20 mouse cellular contexts compared by ENCODE assay signal in genomic region chr4:99739836-99740235, GRCm38 (mm10). TPM values are rescaled to one million over a fixed set of nuclear protein-coding genes. Genes with fewer than 3 reads are reported as not detected.
DNase-seq lines count a peak whose midpoint lies in the region; ATAC-seq and TF ChIP-seq lines count a peak whose summit lies in the region.
"Had no signal": no experiment of that assay in that cellular context is flagged by ENCODE, and none has a peak within 500 bp of the region (broad histone marks: within the 10 kb centered on the region; RNA-seq: fewer than 3 reads in every experiment).

No protein-coding gene starts in this region.

- no peaks in the 10 kb centered on the region for H3K36me3 ChIP-seq in midbrain, embryonic 14.5 days (ENCODE audit: control insufficient read depth, insufficient read depth, low read length)
- H3K36me3 ChIP-seq in midbrain, postnatal 0 days (ENCODE audit: insufficient read depth, low read length), result no peaks in the 10 kb centered on the region
- no peaks in the 10 kb centered on the region for H3K36me3 ChIP-seq in embryonic facial prominence, embryonic 11.5 days (replicated peaks; ENCODE audit: control insufficient read depth, insufficient read depth, low read depth, low read length)
- peaks cover 3% of the 10 kb centered on the region; the same call in 1 of the 2 replicates for H3K36me3 ChIP-seq in intestine, postnatal 0 days (ENCODE audit: control insufficient read depth, insufficient read depth)
- H3K36me3 ChIP-seq: heart, embryonic 12.5 days; liver, embryonic 15.5 days; midbrain, embryonic 13.5 days had no signal

- H3K27ac ChIP-seq in midbrain, embryonic 14.5 days (replicated peaks; ENCODE audit: low read depth, low read length), result no peak overlapping the region
- no peak overlapping the region for H3K27ac ChIP-seq in midbrain, postnatal 0 days (ENCODE audit: low read depth, low read length)
- no peak overlapping the region for H3K27ac ChIP-seq in embryonic facial prominence, embryonic 11.5 days (replicated peaks; ENCODE audit: low read depth, low read length)
- no peak overlapping the region for H3K27ac ChIP-seq in intestine, postnatal 0 days (ENCODE audit: low read depth, low read length)
- H3K27ac ChIP-seq: liver, embryonic 15.5 days; midbrain, embryonic 13.5 days had no signal

- no peak overlapping the region for H3K4me2 ChIP-seq in midbrain, embryonic 14.5 days (ENCODE audit: low read length)
- H3K4me2 ChIP-seq in midbrain, postnatal 0 days (ENCODE audit: low read depth, low read length, poor library complexity, severe bottlenecking), result no peak overlapping the region
- no peak overlapping the region for H3K4me2 ChIP-seq in embryonic facial prominence, embryonic 11.5 days (ENCODE audit: low read depth, low read length)
- no peak overlapping the region for H3K4me2 ChIP-seq in intestine, postnatal 0 days (replicated peaks; ENCODE audit: low read depth)
- H3K4me2 ChIP-seq: heart, embryonic 12.5 days; liver, embryonic 15.5 days; midbrain, embryonic 13.5 days had no signal

- no peak overlapping the region for H3K4me3 ChIP-seq in midbrain, embryonic 14.5 days (replicated peaks; ENCODE audit: low read depth, low read length)
- no peak overlapping the region for H3K4me3 ChIP-seq in midbrain, postnatal 0 days (ENCODE audit: low read depth, low read length)
- no peak overlapping the region for H3K4me3 ChIP-seq in embryonic facial prominence, embryonic 11.5 days (ENCODE audit: low read depth, low read length)
- no peak overlapping the region for H3K4me3 ChIP-seq in intestine, postnatal 0 days (ENCODE audit: low read depth, low read length)
- H3K4me3 ChIP-seq: heart, embryonic 12.5 days; liver, embryonic 15.5 days; midbrain, embryonic 13.5 days; myocyte had no signal

- WGBS in midbrain, embryonic 14.5 days, result 45% methylated on average over 7 of the region's 7 CpGs
- 47% methylated on average over 7 of the region's 7 CpGs for WGBS in midbrain, postnatal 0 days
- 42% methylated on average over 7 of the region's 7 CpGs for WGBS in embryonic facial prominence, embryonic 11.5 days
- 72% methylated on average over 7 of the region's 7 CpGs for WGBS in intestine, postnatal 0 days

- no peaks in the 10 kb centered on the region for H3K9me3 ChIP-seq in midbrain, embryonic 14.5 days (ENCODE audit: control insufficient read depth, low read length)
- H3K9me3 ChIP-seq in midbrain, postnatal 0 days (ENCODE audit: low read length), result no peaks in the 10 kb centered on the region
- no peaks in the 10 kb centered on the region for H3K9me3 ChIP-seq in embryonic facial prominence, embryonic 11.5 days (replicated peaks; ENCODE audit: control insufficient read depth, low read length)
- no peaks in the 10 kb centered on the region for H3K9me3 ChIP-seq in intestine, postnatal 0 days (ENCODE audit: control insufficient read depth)
- H3K9me3 ChIP-seq: heart, embryonic 12.5 days; liver, embryonic 15.5 days; midbrain, embryonic 13.5 days had no signal

- no peaks in the 10 kb centered on the region for H3K27me3 ChIP-seq in midbrain, embryonic 14.5 days (ENCODE audit: control insufficient read depth, insufficient read depth, low read length)
- no peaks in the 10 kb centered on the region for H3K27me3 ChIP-seq in midbrain, postnatal 0 days (ENCODE audit: insufficient read depth, low read length)
- no peaks in the 10 kb centered on the region for H3K27me3 ChIP-seq in embryonic facial prominence, embryonic 11.5 days (ENCODE audit: control insufficient read depth, insufficient read depth, low read length)
- no peaks in the 10 kb centered on the region for H3K27me3 ChIP-seq in intestine, postnatal 0 days (replicated peaks; ENCODE audit: control insufficient read depth, insufficient read depth, low read length)
- H3K27me3 ChIP-seq: CH12.LX; heart, embryonic 12.5 days; liver, embryonic 15.5 days; midbrain, embryonic 13.5 days had no signal

- ATAC-seq in midbrain, embryonic 14.5 days (ENCODE audit: low FRiP score, low TSS enrichment), result no peak
- no peak for ATAC-seq in midbrain, postnatal 0 days (ENCODE audit: low FRiP score)
- ATAC-seq in embryonic facial prominence, embryonic 11.5 days (replicated peaks; ENCODE audit: insufficient number of reproducible peaks, low FRiP score, low TSS enrichment, low read depth), result no peak
- ATAC-seq in intestine, postnatal 0 days, result no peak
- ATAC-seq: forebrain, postnatal 0 days; hindbrain, embryonic 16.5 days; intestine, embryonic 16.5 days; lung, postnatal 0 days; midbrain, embryonic 13.5 days had no signal

- H3K4me1 ChIP-seq in midbrain, embryonic 14.5 days (ENCODE audit: control insufficient read depth, insufficient read depth, low read length), result no peaks in the 10 kb centered on the region
- no peaks in the 10 kb centered on the region for H3K4me1 ChIP-seq in midbrain, postnatal 0 days (ENCODE audit: insufficient read depth, low read length)
- H3K4me1 ChIP-seq in embryonic facial prominence, embryonic 11.5 days (ENCODE audit: control insufficient read depth, insufficient read depth, low read length), result no peaks in the 10 kb centered on the region
- H3K4me1 ChIP-seq in intestine, postnatal 0 days (replicated peaks; ENCODE audit: control insufficient read depth, insufficient read depth, low read length), result no peaks in the 10 kb centered on the region
- H3K4me1 ChIP-seq: heart, embryonic 12.5 days; liver, embryonic 15.5 days had no signal

- no peak for TF ChIP-seq CTCF in midbrain, postnatal 0 days (IDR thresholded peaks at IDR 0.05)
- TF ChIP-seq CTCF in intestine, postnatal 0 days (IDR thresholded peaks at IDR 0.05; ENCODE audit: low read depth), result no peak

- peak; percentile 31 for DNase-seq in embryo, embryonic 11 days
- no peak for DNase-seq in embryo, embryonic 10 days (ENCODE audit: low spot score)
- DNase-seq in midbrain, embryonic 14.5 days, result peak; percentile 19
- DNase-seq in midbrain, postnatal 0 days (ENCODE audit: low spot score), result no peak
- DNase-seq in embryonic facial prominence, embryonic 11.5 days (ENCODE audit: low spot score), result peak; percentile 42
- DNase-seq in retina, postnatal 1 day, result peak; percentile 74
- no peak for DNase-seq in left cerebral cortex, postnatal 36 days (ENCODE audit: low spot score in 2 of 2)
- DNase-seq: cerebellum, adult 8-10 months; forebrain, postnatal 0 days; heart, postnatal 14 days; thymus, postnatal 36 days had no signal

- no peak overlapping the region for H3K9ac ChIP-seq in midbrain, embryonic 14.5 days (replicated peaks; ENCODE audit: low read length)
- no peak overlapping the region for H3K9ac ChIP-seq in midbrain, postnatal 0 days (replicated peaks; ENCODE audit: low read length, poor library complexity, severe bottlenecking)
- no peak overlapping the region for H3K9ac ChIP-seq in embryonic facial prominence, embryonic 11.5 days (replicated peaks; ENCODE audit: low read length)
- H3K9ac ChIP-seq in intestine, postnatal 0 days (ENCODE audit: low read depth, low read length), result no peak overlapping the region
- H3K9ac ChIP-seq: forebrain, postnatal 0 days; heart, embryonic 12.5 days; liver, embryonic 15.5 days; midbrain, embryonic 13.5 days had no signal

- intact Hi-C loops in left cerebral cortex, postnatal 36 days (cut with DNase I), result no loop called here

RNA-seq across cellular contexts. Expression of gene Alg6, which starts 24.4 kb away (rescaled TPM):
- 11.1 and 11.6 TPM in 2 replicates for polyA plus RNA-seq in midbrain, embryonic 14.5 days (2014; fragmentation: Nextera tagmentation; extraction: Ambion mirVana)
- 18.2 and 29.5 TPM in 2 replicates for total RNA-seq in midbrain, postnatal 0 days (2014; rRNA removed)
- 13.9 and 14.2 TPM in 2 replicates for polyA plus RNA-seq in midbrain, postnatal 0 days (2015; fragmentation: Nextera tagmentation; extraction: Ambion mirVana)
- 19.8 and 20.4 TPM in 2 replicates for polyA plus RNA-seq in embryonic facial prominence, embryonic 11.5 days (2014; fragmentation: Nextera tagmentation; extraction: Ambion mirVana)
- 10 to 100 TPM; 13.5 to 14.9 TPM for total RNA-seq in left cerebral cortex, postnatal 36 days (2021)
- 8.0 and 8.1 TPM in 2 replicates for polyA plus RNA-seq in intestine, postnatal 0 days (2015; fragmentation: Nextera tagmentation; extraction: Ambion mirVana)

Comparison
In these comparisons a context has a peak if more than half of its experiments do, and no peak if none do; other contexts are left out.
1. DNase-seq: peak in embryo, embryonic 11 days (single experiment), midbrain, embryonic 14.5 days (single experiment), embryonic facial prominence, embryonic 11.5 days (single experiment) and retina, postnatal 1 day (single experiment); none in embryo, embryonic 10 days (single experiment), midbrain, postnatal 0 days (single experiment) and left cerebral cortex, postnatal 36 days (0 of 2).